Mouse (Mus musculus) liver, embryonic 15.5 days (tissue): ENCODE results near the gene Wdr60. TPM values are rescaled to one million over a fixed set of nuclear protein-coding genes. Genes with fewer than 3 reads are reported as not detected.
"Not testable (repeated sequence)": the region's sequence is repeated elsewhere in the genome, so short reads cannot be mapped to it uniquely, and the experiment has no call there.

ENCODE experiments used
- ATAC-seq: fragments of 200-750 bp; cut with Nextera tagmentation; 2 replicates; pipeline ENCODE4 v1.8.0; 2017; ENCODE audit warnings: moderate number of reproducible peaks, mild to moderate bottlenecking, moderate library complexity; ENCODE audit not compliant: insufficient read depth
- H3K27ac ChIP-seq: fragments of 300-500 bp; sonication (generic); replicated peaks from 2 replicates; pipeline ENCODE4 v1.5.1; 2015; ENCODE audit warnings: mild to moderate bottlenecking, inconsistent platforms
- H3K27me3 ChIP-seq: fragments of 300-500 bp; sonication (generic); 2 replicates; pipeline ENCODE4 v1.6.1; 2015; ENCODE audit warnings: mild to moderate bottlenecking, inconsistent platforms
- H3K36me3 ChIP-seq: fragments of 300-500 bp; sonication (generic); replicated peaks from 2 replicates; pipeline ENCODE4 v1.6.1; 2015; ENCODE audit warnings: moderate library complexity, mild to moderate bottlenecking, inconsistent platforms
- H3K4me1 ChIP-seq: fragments of 300-500 bp; sonication (generic); replicated peaks from 2 replicates; pipeline ENCODE4 v1.6.1; 2015; ENCODE audit warnings: inconsistent platforms
- H3K4me2 ChIP-seq: fragments of 300-500 bp; sonication (generic); 2 replicates; pipeline ENCODE4 v1.6.1; 2015; ENCODE audit warnings: moderate library complexity, mild to moderate bottlenecking, inconsistent platforms
- H3K4me3 ChIP-seq: fragments of 300-500 bp; sonication (generic); replicated peaks from 2 replicates; pipeline ENCODE4 v1.5.1; 2015; ENCODE audit warnings: mild to moderate bottlenecking, inconsistent platforms
- H3K9ac ChIP-seq: fragments of 300-500 bp; sonication (generic); 2 replicates; pipeline ENCODE4 v1.6.1; 2015; ENCODE audit warnings: moderate library complexity, mild to moderate bottlenecking, inconsistent platforms
- H3K9me3 ChIP-seq: fragments of 300-500 bp; sonication (generic); replicated peaks from 2 replicates; pipeline ENCODE4 v1.6.1; 2016; ENCODE audit warnings: inconsistent platforms
- WGBS: fragments of 180-500 bp; shearing (Covaris S2); methylation state at CpG from one replicate; pipeline ENCODE4 v1.1.7; 2015; ENCODE audit warnings: mixed read lengths; ENCODE audit not compliant: insufficient replicate concordance; 5-methylcytosine and 5-hydroxymethylcytosine counted together
- polyA plus RNA-seq: library from polyadenylated mRNA; unstranded; fragments of >200 nt; fragmentation: Nextera tagmentation; extraction: Ambion mirVana; gene quantifications from 2 replicates; pipeline ENCODE4 v1.2.1, GENCODE M21; 2015

Gene Wdr60
- polyA plus RNA-seq, 1 experiment from 2014 or later, result 3.1 TPM

GRCm38 (mm10) chr12:116281427-116282281 is 18.8 kb upstream of the Wdr60 start:
- Histone ChIP-seq H3K4me1 (peaks cover 51% of the 10 kb centered on the region), H3K27me3 (no peaks in the 10 kb centered on the region), H3K36me3 (no peaks in the 10 kb centered on the region), H3K9me3 (no peaks in the 10 kb centered on the region), H3K9ac (peak overlapping the region; percentile 99), H3K4me2 (peak overlapping the region; percentile 77), H3K27ac (peak overlapping the region; percentile 98), H3K4me3 (peak overlapping the region; percentile 99)
- peak; percentile 47 for ATAC-seq
- under 1% methylated on average over 55 of the region's 55 CpGs for WGBS

- H3K9ac ChIP-seq, result peak within 1 kb of the TSS; percentile 99
- H3K36me3 ChIP-seq, result no peaks in the 10 kb centered on the region
- H3K9me3 ChIP-seq, result no peaks in the 10 kb centered on the region
- no peaks in the 10 kb centered on the region for H3K27me3 ChIP-seq
- peak; percentile 92 for ATAC-seq
- peaks cover 60% of the 10 kb centered on the region for H3K4me1 ChIP-seq
- peak within 1 kb of the TSS; percentile 77 for H3K4me2 ChIP-seq
- peak within 1 kb of the TSS; percentile 99 for H3K4me3 ChIP-seq
- H3K27ac ChIP-seq, result peak within 1 kb of the TSS; percentile 98
- WGBS, result under 1% methylated on average over 66 of the region's 68 CpGs
These were observed 18.0 kb upstream of the Wdr60 start, which contains the start of gene Esyt2 for GRCm38 (mm10) chr12:116280653-116281364. Gene Esyt2 (plus strand): TSS chr12:116281196.

- Histone ChIP-seq H3K9me3 (no peaks in the 10 kb centered on the region), H3K9ac (peak overlapping the region; percentile 99), H3K4me3 (peak overlapping the region; percentile 99), H3K27ac (peak overlapping the region; percentile 98), H3K36me3 (no peaks in the 10 kb centered on the region), H3K27me3 (no peaks in the 10 kb centered on the region), H3K4me2 (peak overlapping the region; percentile 77), H3K4me1 (peaks cover 63% of the 10 kb centered on the region)
- ATAC-seq, result peak; percentile 0; the same call in 1 of the 2 replicates
- WGBS, result under 1% methylated on average over 7 of the region's 7 CpGs
These were observed 17.4 kb upstream of the Wdr60 start for GRCm38 (mm10) chr12:116280149-116280652.

GRCm38 (mm10) chr12:116279181-116279580 is 16.4 kb upstream of the Wdr60 start:
- Histone ChIP-seq H3K27ac (peak overlapping the region; percentile 48), H3K27me3 (no peaks in the 10 kb centered on the region), H3K4me1 (peaks cover 63% of the 10 kb centered on the region), H3K4me2 (no peak overlapping the region), H3K9me3 (no peaks in the 10 kb centered on the region), H3K4me3 (no peak overlapping the region), H3K9ac (no peak overlapping the region), H3K36me3 (no peaks in the 10 kb centered on the region)
- ATAC-seq, result no peak
- 66% methylated on average over 2 of the region's 2 CpGs for WGBS

GRCm38 (mm10) chr12:116278541-116278940 is 15.7 kb upstream of the Wdr60 start:
- peaks cover 60% of the 10 kb centered on the region for H3K4me1 ChIP-seq
- no peak for ATAC-seq
- H3K4me2 ChIP-seq, result no peak overlapping the region
- no peaks in the 10 kb centered on the region for H3K27me3 ChIP-seq
- H3K9me3 ChIP-seq, result no peaks in the 10 kb centered on the region
- no peak overlapping the region for H3K9ac ChIP-seq
- WGBS, result 65% methylated on average over 1 of the region's 1 CpGs
- H3K36me3 ChIP-seq, result no peaks in the 10 kb centered on the region
- no peak overlapping the region for H3K4me3 ChIP-seq
- peak overlapping the region; percentile 48 for H3K27ac ChIP-seq

GRCm38 (mm10) chr12:116276961-116277360 is 14.1 kb upstream of the Wdr60 start:
- H3K9me3 ChIP-seq, result no peaks in the 10 kb centered on the region
- H3K4me3 ChIP-seq, result no peak overlapping the region
- H3K4me2 ChIP-seq, result peak overlapping the region; percentile 18; the same call in 1 of the 2 replicates
- H3K27me3 ChIP-seq, result no peaks in the 10 kb centered on the region
- no peak overlapping the region for H3K9ac ChIP-seq
- H3K36me3 ChIP-seq, result no peaks in the 10 kb centered on the region
- peaks cover 55% of the 10 kb centered on the region for H3K4me1 ChIP-seq
- 21% methylated on average over 2 of the region's 2 CpGs for WGBS
- peak overlapping the region; percentile 42 for H3K27ac ChIP-seq
- no peak for ATAC-seq

- Histone ChIP-seq H3K4me3 (no peak overlapping the region), H3K4me1 (peaks cover 53% of the 10 kb centered on the region), H3K27me3 (no peaks in the 10 kb centered on the region), H3K9me3 (no peaks in the 10 kb centered on the region), H3K36me3 (no peaks in the 10 kb centered on the region), H3K4me2 (no peak overlapping the region), H3K27ac (no peak overlapping the region), H3K9ac (no peak overlapping the region)
- no peak for ATAC-seq
- WGBS, result 64% methylated on average over 4 of the region's 4 CpGs
These were observed 12.8 kb upstream of the Wdr60 start for GRCm38 (mm10) chr12:116275631-116276030.

GRCm38 (mm10) chr12:116275086-116275485 is 12.3 kb upstream of the Wdr60 start, which contains the start of gene Gm11027:
Gene Gm11027 (plus strand): TSS chr12:116275386.
- 80% methylated on average over 2 of the region's 2 CpGs for WGBS
- H3K4me3 ChIP-seq, H3K4me2 ChIP-seq, H3K36me3 ChIP-seq, H3K27me3 ChIP-seq, H3K9ac ChIP-seq, H3K9me3 ChIP-seq, ATAC-seq: not testable (repeated sequence)
- H3K27ac ChIP-seq, result 0 out of 2 replicates have a peak within 1 kb of the TSS, but pooled peaks have one; percentile 53
- H3K4me1 ChIP-seq, result peaks cover 51% of the 10 kb centered on the region

GRCm38 (mm10) chr12:116273733-116274132 is 10.9 kb upstream of the Wdr60 start:
- no peak overlapping the region for H3K4me3 ChIP-seq
- H3K27me3 ChIP-seq, result no peaks in the 10 kb centered on the region
- H3K9me3 ChIP-seq, result no peaks in the 10 kb centered on the region
- 55% methylated on average over 1 of the region's 1 CpGs for WGBS
- no peaks in the 10 kb centered on the region for H3K36me3 ChIP-seq
- no peak overlapping the region for H3K9ac ChIP-seq
- no peak overlapping the region for H3K27ac ChIP-seq
- peaks cover 41% of the 10 kb centered on the region for H3K4me1 ChIP-seq
- H3K4me2 ChIP-seq, result no peak overlapping the region
- ATAC-seq, result no peak

GRCm38 (mm10) chr12:116271071-116271470 is 8.2 kb upstream of the Wdr60 start:
- WGBS, result 85% methylated on average over 2 of the region's 2 CpGs
- Histone ChIP-seq H3K27ac (no peak overlapping the region), H3K4me2 (no peak overlapping the region), H3K4me3 (no peak overlapping the region), H3K9ac (no peak overlapping the region), H3K27me3 (no peaks in the 10 kb centered on the region), H3K9me3 (no peaks in the 10 kb centered on the region), H3K36me3 (no peaks in the 10 kb centered on the region), H3K4me1 (peaks cover 17% of the 10 kb centered on the region)
- no peak for ATAC-seq

GRCm38 (mm10) chr12:116270538-116270937 is 7.7 kb upstream of the Wdr60 start:
- no peak overlapping the region for H3K27ac ChIP-seq
- no peak for ATAC-seq
- H3K4me3 ChIP-seq, result no peak overlapping the region
- H3K4me1 ChIP-seq, result peaks cover 16% of the 10 kb centered on the region
- no peaks in the 10 kb centered on the region for H3K9me3 ChIP-seq
- 53% methylated on average over 1 of the region's 1 CpGs for WGBS
- no peak overlapping the region for H3K4me2 ChIP-seq
- no peaks in the 10 kb centered on the region for H3K36me3 ChIP-seq
- H3K27me3 ChIP-seq, result no peaks in the 10 kb centered on the region
- no peak overlapping the region for H3K9ac ChIP-seq
